Mouse (Mus musculus) CH12.LX (cell line): ENCODE results near the gene Dpp10. TPM values are rescaled to one million over a fixed set of nuclear protein-coding genes. Genes with fewer than 3 reads are reported as not detected.

Source experiments
- DNase-seq: peaks from one replicate; pipeline ENCODE4 v3.0.0-alpha.2; 2013; ENCODE audit errors: extremely low read depth
- H3K27ac ChIP-seq: 2 replicates; pipeline ENCODE4 v1.5.1; 2012; ENCODE audit warnings: low read depth, mild to moderate bottlenecking, control low read depth, moderate library complexity; ENCODE audit not compliant: insufficient read depth
- H3K27me3 ChIP-seq: replicated peaks from 2 replicates; pipeline ENCODE3; 2012; ENCODE audit warnings: inconsistent platforms
- H3K36me3 ChIP-seq, 2 experiments: replicated peaks in 1 of 2; 2 replicates each; pipeline versions ENCODE3 to v1.6.1; 2012; ENCODE audit warnings: inconsistent platforms in 1 of 2, low read length in 1 of 2, mild to moderate bottlenecking in 1 of 2, mixed read lengths in 1 of 2, moderate library complexity in 1 of 2; ENCODE audit not compliant: control insufficient read depth in 1 of 2, insufficient read depth in 1 of 2
- H3K4me1 ChIP-seq, 2 experiments: 2 replicates each; pipeline ENCODE4 v1.6.1; 2012; ENCODE audit warnings: inconsistent platforms in 1 of 2, moderate library complexity in 1 of 2; ENCODE audit not compliant: insufficient read depth in 2 of 2, control insufficient read depth in 1 of 2
- H3K4me2 ChIP-seq: 2 replicates; pipeline ENCODE4 v1.6.1; 2012; ENCODE audit warnings: low read depth, mild to moderate bottlenecking, control low read depth; ENCODE audit not compliant: poor library complexity, insufficient read depth, severe bottlenecking
- H3K4me3 ChIP-seq, 3 experiments: fragments of 150-350 bp in 1 of 3; sonication (generic) in 1 of 3; replicated peaks in 1 of 3; 2 replicates each; pipeline versions ENCODE3 to v1.5.1; 2011 to 2012; ENCODE audit warnings: low read depth in 2 of 3, low read length in 2 of 3, mild to moderate bottlenecking in 2 of 3, moderate library complexity in 2 of 3, control low read depth in 1 of 3, improper control_type of control experiment in 1 of 3, inconsistent platforms in 1 of 3, mixed read lengths in 1 of 3; ENCODE audit not compliant: poor library complexity in 1 of 3
- H3K79me2 ChIP-seq: replicated peaks from 2 replicates; pipeline ENCODE4 v1.6.1; 2012; ENCODE audit warnings: mild to moderate bottlenecking, moderate library complexity; ENCODE audit not compliant: control insufficient read depth, poor library complexity, insufficient read depth, severe bottlenecking; ENCODE audit errors: extremely low read depth
- H3K9ac ChIP-seq: 2 replicates; pipeline ENCODE4 v1.6.1; 2012; ENCODE audit warnings: low read depth, mild to moderate bottlenecking, control low read depth, moderate library complexity; ENCODE audit not compliant: insufficient read depth
- H3K9me3 ChIP-seq: replicated peaks from 2 replicates; pipeline ENCODE3; 2012; ENCODE audit warnings: low read length, inconsistent platforms, mixed read lengths
- CHD1 ChIP-seq: IDR thresholded peaks from 2 replicates; pipeline ENCODE4 v1.6.1; 2012; ENCODE audit warnings: low read depth, low read length, improper control_type of control experiment, inconsistent platforms
- CTCF ChIP-seq, 2 experiments: IDR thresholded peaks in 1 of 2; conservative IDR thresholded peaks in 1 of 2; 2 replicates each; pipeline ENCODE4 v1.5.1; 2011 to 2012; ENCODE audit warnings: low read depth in 2 of 2, low read length in 2 of 2, improper control_type of control experiment in 1 of 2, inconsistent platforms in 1 of 2, mild to moderate bottlenecking in 1 of 2, moderate library complexity in 1 of 2
- E2F4 ChIP-seq: IDR thresholded peaks from 2 replicates; pipeline ENCODE4 v1.6.1; 2011; ENCODE audit warnings: low read depth, low read length, improper control_type of control experiment; ENCODE audit not compliant: insufficient replicate concordance
- ELF1 ChIP-seq: IDR thresholded peaks from 2 replicates; pipeline ENCODE4 v1.6.1; 2014; ENCODE audit warnings: low read depth, mild to moderate bottlenecking, inconsistent platforms, low read length, improper control_type of control experiment
- EP300 ChIP-seq: IDR thresholded peaks from 2 replicates; pipeline ENCODE4 v1.6.1; 2011; ENCODE audit warnings: low read length, improper control_type of control experiment
- ETS1 ChIP-seq: conservative IDR thresholded peaks from 2 replicates; pipeline ENCODE4 v1.6.1; 2012; ENCODE audit warnings: low read depth, mild to moderate bottlenecking, inconsistent platforms, low read length, improper control_type of control experiment, moderate library complexity
- GABPA ChIP-seq: IDR thresholded peaks from 2 replicates; pipeline ENCODE4 v1.6.1; 2012; ENCODE audit warnings: low read depth, low read length, improper control_type of control experiment, inconsistent platforms; ENCODE audit not compliant: insufficient replicate concordance
- JUN ChIP-seq: IDR thresholded peaks from 2 replicates; pipeline ENCODE4 v1.6.1; 2011; ENCODE audit warnings: low read depth, mild to moderate bottlenecking, low read length, improper control_type of control experiment, moderate library complexity; ENCODE audit not compliant: insufficient read depth
- JUND ChIP-seq: conservative IDR thresholded peaks from 2 replicates; pipeline ENCODE4 v1.6.1; 2011; ENCODE audit warnings: low read depth, low read length, improper control_type of control experiment
- KAT2A ChIP-seq: IDR thresholded peaks from 2 replicates; pipeline ENCODE4 v1.6.1; 2012; ENCODE audit warnings: low read length, improper control_type of control experiment, inconsistent platforms; ENCODE audit not compliant: insufficient replicate concordance
- MAFK ChIP-seq: IDR thresholded peaks from 2 replicates; pipeline ENCODE4 v1.6.1; 2011; ENCODE audit warnings: low read length, improper control_type of control experiment; ENCODE audit not compliant: insufficient replicate concordance
- MAX ChIP-seq: IDR thresholded peaks from 2 replicates; pipeline ENCODE4 v1.6.1; 2011; ENCODE audit warnings: low read length, improper control_type of control experiment
- MEF2A ChIP-seq: IDR thresholded peaks from 2 replicates; pipeline ENCODE4 v1.6.1; 2014; ENCODE audit warnings: low read depth, mild to moderate bottlenecking, inconsistent platforms, low read length, improper control_type of control experiment, borderline replicate concordance
- MXI1 ChIP-seq: IDR thresholded peaks from 2 replicates; pipeline ENCODE4 v1.6.1; 2011; ENCODE audit warnings: mild to moderate bottlenecking, low read depth, low read length, improper control_type of control experiment
- MYC ChIP-seq: IDR thresholded peaks from 2 replicates; pipeline ENCODE4 v1.6.1; 2011; ENCODE audit warnings: low read depth, mild to moderate bottlenecking, improper control_type of control experiment, low read length
- NELFE ChIP-seq: IDR thresholded peaks from 2 replicates; pipeline ENCODE4 v1.6.1; 2011; ENCODE audit warnings: low read depth, low read length, improper control_type of control experiment
- NRF1 ChIP-seq: IDR thresholded peaks from 2 replicates; pipeline ENCODE4 v1.6.1; 2014; ENCODE audit warnings: low read depth, mild to moderate bottlenecking, inconsistent platforms, low read length, improper control_type of control experiment, moderate library complexity
- POLR2A ChIP-seq: IDR thresholded peaks from 2 replicates; pipeline ENCODE4 v1.6.1; 2011; ENCODE audit warnings: low read depth, mild to moderate bottlenecking, improper control_type of control experiment, low read length
- POLR2AphosphoS2 ChIP-seq: IDR thresholded peaks from 2 replicates; pipeline ENCODE4 v1.6.1; 2011; ENCODE audit warnings: low read depth, low read length, improper control_type of control experiment
- RCOR1 ChIP-seq: conservative IDR thresholded peaks from 2 replicates; pipeline ENCODE4 v1.6.1; 2012; ENCODE audit warnings: low read depth, mild to moderate bottlenecking, inconsistent platforms, low read length, improper control_type of control experiment
- SIN3A ChIP-seq: IDR thresholded peaks from 2 replicates; pipeline ENCODE4 v1.6.1; 2012; ENCODE audit warnings: low read length, improper control_type of control experiment, inconsistent platforms
- SMC3 ChIP-seq: IDR thresholded peaks from 2 replicates; pipeline ENCODE4 v1.6.1; 2011; ENCODE audit warnings: low read depth, low read length, improper control_type of control experiment
- UBTF ChIP-seq: IDR thresholded peaks from 2 replicates; pipeline ENCODE4 v1.6.1; 2012; ENCODE audit warnings: low read depth, mild to moderate bottlenecking, inconsistent platforms, low read length, improper control_type of control experiment, moderate library complexity
- USF1 ChIP-seq: IDR thresholded peaks from 2 replicates; pipeline ENCODE4 v1.6.1; 2014; ENCODE audit warnings: low read depth, mild to moderate bottlenecking, inconsistent platforms, low read length, improper control_type of control experiment
- ZC3H11A ChIP-seq: IDR thresholded peaks from 2 replicates; pipeline ENCODE4 v1.6.1; 2012; ENCODE audit warnings: low read depth, mild to moderate bottlenecking, inconsistent platforms, low read length, improper control_type of control experiment
- ZKSCAN1 ChIP-seq: IDR thresholded peaks from 2 replicates; pipeline ENCODE4 v1.6.1; 2012; ENCODE audit warnings: low read depth, inconsistent platforms, low read length, improper control_type of control experiment, borderline replicate concordance
- ZMIZ1 ChIP-seq: IDR thresholded peaks from 2 replicates; pipeline ENCODE4 v1.6.1; 2012; ENCODE audit warnings: low read depth, mild to moderate bottlenecking, inconsistent platforms, low read length, improper control_type of control experiment
- dilution Hi-C: fragments of 300-500 bp; cut with MboI; formaldehyde crosslinking; loops from 2 replicates; pipeline ENCODE4 v1.14.3; 2020; ENCODE audit warnings: low sequenced_read_pairs; ENCODE audit not compliant: extremely low pct_unique_long_range_greater_than_20kb, extremely low pct_ligation_motif_present
- in situ Hi-C: fragments of 300-500 bp; cut with MboI; formaldehyde crosslinking; loops from 3 replicates; pipeline ENCODE4 v1.14.3; 2019; ENCODE audit warnings: low sequenced_read_pairs, low pct_ligation_motif_present, low pct_unique_long_range_greater_than_20kb, mixed read lengths
- polyA plus RNA-seq: library from polyadenylated mRNA; unstranded; fragments of >175 nt; gene quantifications from 2 replicates; pipeline ENCODE4 v1.2.1, GENCODE M21; 2012; ENCODE audit warnings: low read depth; ENCODE audit not compliant: insufficient read length
- total RNA-seq, 2 experiments: library from RNA; depleted of rRNA; stranded (reverse); fragments of 300-350 nt in 1 of 2; fragments of >200 nt in 1 of 2; gene quantifications; 2 replicates each; pipeline ENCODE4 v1.2.3; 2012 to 2014

Dpp10 gene
- total and polyA plus RNA-seq, 3 experiments = 0.01 TPM; not detected in 2

- Histone ChIP-seq H3K4me3 (no peak overlapping the region), H3K9me3 (peaks cover 36% of the 10 kb centered on the region), H3K4me1 (no peaks in the 10 kb centered on the region), H3K36me3 (no peaks in the 10 kb centered on the region), H3K9ac (no peak overlapping the region), H3K27ac (no peak overlapping the region), H3K79me2 (no peaks in the 10 kb centered on the region), H3K4me2 (no peak overlapping the region), H3K27me3 (no peaks in the 10 kb centered on the region)
- dilution Hi-C loops (no loop called here), in situ Hi-C loops (no loop called here)
- TF ChIP-seq MAFK = no peak
- TF ChIP-seq MYC = no peak
- TF ChIP-seq ZC3H11A = no peak
- no peak for TF ChIP-seq KAT2A
- TF ChIP-seq ZKSCAN1 = no peak
- TF ChIP-seq MAX = no peak
- no peak for TF ChIP-seq CHD1
- TF ChIP-seq JUND = no peak
- TF ChIP-seq E2F4 = no peak
- no peak for TF ChIP-seq ETS1
- no peak for TF ChIP-seq NELFE
- no peak for TF ChIP-seq POLR2AphosphoS2
- TF ChIP-seq JUN = no peak
- no peak for TF ChIP-seq GABPA
- DNase-seq = no peak
Observed at GRCm38 (mm10) chr1:123573713-123574112, 471.6 kb downstream of the Dpp10 start.

DNA sequence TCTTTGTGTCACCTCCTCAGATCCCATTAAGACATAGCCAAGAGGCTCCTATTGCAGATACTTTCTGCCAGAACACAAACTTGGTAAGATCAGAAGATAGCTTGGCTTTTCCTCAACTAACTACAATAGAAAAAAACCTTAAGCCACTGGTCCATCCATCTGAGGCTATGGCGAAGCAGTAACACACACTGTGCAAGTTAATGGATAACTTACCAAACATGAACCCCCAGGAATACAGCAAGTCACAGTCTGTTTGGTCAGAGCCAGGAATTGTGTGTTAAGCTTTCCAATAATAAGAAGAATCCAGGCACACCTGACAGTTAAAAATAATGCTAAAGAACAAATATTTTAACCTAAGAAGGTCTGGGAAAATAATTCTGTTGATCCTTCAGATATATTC lies 502.9 kb downstream of the Dpp10 start:
- in situ Hi-C loops (no loop called here), dilution Hi-C loops (no loop called here)
- H3K4me2 ChIP-seq = no peak overlapping the region
- H3K4me1 ChIP-seq = no peaks in the 10 kb centered on the region
- no peak for TF ChIP-seq SIN3A
- TF ChIP-seq MXI1 = no peak
- TF ChIP-seq GABPA = no peak
- TF ChIP-seq EP300 = no peak
- TF ChIP-seq ZMIZ1 = no peak
- no peak for TF ChIP-seq USF1
- TF ChIP-seq KAT2A = no peak
- no peak for TF ChIP-seq SMC3
- TF ChIP-seq NRF1 = no peak
- TF ChIP-seq MEF2A = no peak
- no peak for TF ChIP-seq RCOR1
- TF ChIP-seq MAFK = no peak
- no peak for TF ChIP-seq UBTF
- no peak for TF ChIP-seq CTCF (conservative IDR thresholded peaks at IDR 0.05 in 1 of 2, IDR thresholded peaks at IDR 0.05 in 1 of 2; ENCODE audit: low read depth in 2 of 2, low read length in 2 of 2)
- no peak for TF ChIP-seq ELF1
- TF ChIP-seq POLR2A = no peak
- no peak for TF ChIP-seq JUND
- no peak for TF ChIP-seq CHD1
- no peak for TF ChIP-seq POLR2AphosphoS2
- no peak for TF ChIP-seq ZKSCAN1
- H3K9me3 ChIP-seq = peaks cover 21% of the 10 kb centered on the region
- H3K27me3 ChIP-seq = no peaks in the 10 kb centered on the region
- no peak overlapping the region for H3K4me3 ChIP-seq
- DNase-seq = no peak
- no peaks in the 10 kb centered on the region for H3K79me2 ChIP-seq
- no peak overlapping the region for H3K27ac ChIP-seq
- no peak overlapping the region for H3K9ac ChIP-seq
- no peaks in the 10 kb centered on the region for H3K36me3 ChIP-seq
